Mouse (Mus musculus) olfactory bulb, adult 2 months (tissue): ENCODE measurements at regions not wholly inside any gene's neighbourhood (a gene's known extent, or its start where the extent isn't known, plus 50 kb on each side); places are given as distances from the start of the nearest gene placed in this dataset.

ENCODE experiments used
- CTCF ChIP-seq: fragments of 200-500 bp; IDR thresholded peaks from 2 replicates; pipeline ENCODE4 v1.5.1; 2012; ENCODE audit warnings: low read depth, mild to moderate bottlenecking, low read length, moderate library complexity; ENCODE audit not compliant: insufficient read depth
- POLR2A ChIP-seq: fragments of 200-500 bp; IDR thresholded peaks from 2 replicates; pipeline ENCODE4 v1.6.1; 2012; ENCODE audit warnings: mild to moderate bottlenecking, low read depth, low read length, moderate library complexity; ENCODE audit not compliant: insufficient read depth

- TF ChIP-seq CTCF: no peak
- no peak for TF ChIP-seq POLR2A
Measured at GRCm38 (mm10) chr3:127953610-127954009, 57.5 kb upstream of the Fam241a start.
